22 mouse cellular contexts compared by ENCODE assay signal in the genomic region with DNA sequence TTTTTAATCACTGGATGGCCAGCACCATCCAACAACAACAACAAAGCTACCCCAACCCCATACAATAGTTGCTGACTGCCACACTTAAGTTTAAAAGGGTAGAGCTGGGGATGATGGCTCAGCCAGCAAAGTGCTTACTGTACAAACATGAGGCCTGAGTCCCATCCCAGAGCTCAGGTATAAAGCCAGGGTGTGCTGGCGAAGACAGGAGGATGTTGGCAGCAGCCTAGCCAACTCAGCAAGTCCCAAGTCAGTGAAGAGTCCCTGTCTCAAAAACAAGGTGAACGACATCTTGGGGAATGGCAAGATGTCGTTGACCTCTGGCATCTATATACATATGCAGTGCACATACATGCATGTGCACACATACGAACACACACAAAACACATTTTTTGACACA. TPM values are rescaled to one million over a fixed set of nuclear protein-coding genes. Genes with fewer than 3 reads are reported as not detected.
A peak's percentile ranks its signal among the peaks of the same experiment; 100 is the strongest.
DNase-seq lines count a peak whose midpoint lies in the region; ATAC-seq and TF ChIP-seq lines count a peak whose summit lies in the region.
"Had no signal": no experiment of that assay in that cellular context is flagged by ENCODE, and none has a peak within 500 bp of the region (broad histone marks: within the 10 kb centered on the region; RNA-seq: fewer than 3 reads in every experiment).

No protein-coding gene starts in this region.

- DNase-seq in kidney, adult 2 months, result peak; percentile 58
- no peak for DNase-seq in kidney, postnatal 36 days
- no peak for DNase-seq in kidney, postnatal 0 days (ENCODE audit: low spot score)
- no peak for DNase-seq in right cerebral cortex, postnatal 14 days
- DNase-seq: adrenal gland, adult 8-10 months; adrenal gland, postnatal 25 days; cerebellum, adult 18-20 months; cerebellum, postnatal 14 days; gastrocnemius, postnatal 25 days; heart, adult 18-20 months; heart, postnatal 4 days had no signal

- H3K4me3 ChIP-seq in kidney, adult 2 months (ENCODE audit: insufficient read depth, low read depth, low read length), result no peak overlapping the region
- no peak overlapping the region for H3K4me3 ChIP-seq in kidney, postnatal 0 days (replicated peaks; ENCODE audit: low read depth, low read length)
- H3K4me3 ChIP-seq in kidney, embryonic 16.5 days (ENCODE audit: low read length), result no peak overlapping the region
- no peak overlapping the region for H3K4me3 ChIP-seq in bone marrow macrophage, adult 2 months (ENCODE audit: insufficient read depth, low read length)
- H3K4me3 ChIP-seq: forebrain, embryonic 10.5 days; forebrain, embryonic 13.5 days; heart, embryonic 13.5 days had no signal

- H3K27me3 ChIP-seq in kidney, adult 2 months (replicated peaks; ENCODE audit: control insufficient read depth, insufficient read depth, low read length), result no peaks in the 10 kb centered on the region
- H3K27me3 ChIP-seq in kidney, postnatal 0 days (ENCODE audit: insufficient read depth, low read length), result no peaks in the 10 kb centered on the region
- no peaks in the 10 kb centered on the region for H3K27me3 ChIP-seq in kidney, embryonic 16.5 days (ENCODE audit: insufficient read depth, low read length)
- H3K27me3 ChIP-seq: forebrain, embryonic 13.5 days; heart, embryonic 13.5 days had no signal

- no peak for TF ChIP-seq CTCF in kidney, adult 2 months (conservative IDR thresholded peaks at IDR 0.05; ENCODE audit: insufficient read depth, insufficient read length, low read depth, low read length)
- no peak for TF ChIP-seq CTCF in kidney, postnatal 0 days (IDR thresholded peaks at IDR 0.05; ENCODE audit: low read depth)
- TF ChIP-seq CTCF in bone marrow macrophage, adult 2 months (IDR thresholded peaks at IDR 0.05; ENCODE audit: low read depth, low read length), result no peak

- no peaks in the 10 kb centered on the region for H3K9me3 ChIP-seq in kidney, postnatal 0 days (replicated peaks; ENCODE audit: low read length)
- H3K9me3 ChIP-seq in kidney, embryonic 16.5 days (ENCODE audit: low read length), result peaks cover 6% of the 10 kb centered on the region; the same call in 1 of the 2 replicates

- WGBS in kidney, adult 2 months, result 78% methylated on average over 4 of the region's 4 CpGs
- WGBS in kidney, postnatal 0 days, result 91% methylated on average over 4 of the region's 4 CpGs
- 94% methylated on average over 4 of the region's 4 CpGs for WGBS in kidney, embryonic 16.5 days

- no peak for TF ChIP-seq POLR2A in kidney, adult 2 months (IDR thresholded peaks at IDR 0.05; ENCODE audit: low read depth, low read length)
- TF ChIP-seq POLR2A in bone marrow macrophage, adult 2 months (IDR thresholded peaks at IDR 0.05; ENCODE audit: borderline replicate concordance, low read depth, low read length), result no peak

- H3K36me3 ChIP-seq in kidney, adult 2 months (ENCODE audit: control insufficient read depth, insufficient read depth, low read length), result peaks cover 2% of the 10 kb centered on the region; the same call in 1 of the 2 replicates
- H3K36me3 ChIP-seq in kidney, postnatal 0 days (ENCODE audit: insufficient read depth, low read length), result no peaks in the 10 kb centered on the region
- peaks cover 6% of the 10 kb centered on the region for H3K36me3 ChIP-seq in kidney, embryonic 16.5 days (ENCODE audit: insufficient read depth, low read length)
- H3K36me3 ChIP-seq: forebrain, embryonic 10.5 days had no signal

- peaks cover 66% of the 10 kb centered on the region for H3K4me1 ChIP-seq in kidney, adult 2 months (ENCODE audit: control insufficient read depth, insufficient read depth, low read length)
- H3K4me1 ChIP-seq in kidney, postnatal 0 days (replicated peaks; ENCODE audit: insufficient read depth, low read length), result peaks cover 33% of the 10 kb centered on the region
- H3K4me1 ChIP-seq in kidney, embryonic 16.5 days (ENCODE audit: insufficient read depth, low read length), result peaks cover 48% of the 10 kb centered on the region
- peaks cover 78% of the 10 kb centered on the region for H3K4me1 ChIP-seq in bone marrow macrophage, adult 2 months (ENCODE audit: control insufficient read depth, insufficient read depth, low read length)
- H3K4me1 ChIP-seq: forebrain, embryonic 13.5 days had no signal

- H3K27ac ChIP-seq in kidney, adult 2 months (ENCODE audit: insufficient read depth, low read depth, low read length), result peak overlapping the region; percentile 53
- peak overlapping the region; percentile 8; the same call in 1 of the 2 replicates for H3K27ac ChIP-seq in kidney, postnatal 0 days
- H3K27ac ChIP-seq in kidney, embryonic 16.5 days (ENCODE audit: low read length), result no peak overlapping the region
- peak overlapping the region; percentile 85 for H3K27ac ChIP-seq in bone marrow macrophage, adult 2 months (ENCODE audit: insufficient read depth, low read depth, low read length)
- H3K27ac ChIP-seq: forebrain, embryonic 10.5 days; forebrain, embryonic 13.5 days; hindbrain, embryonic 14.5 days; hindbrain, postnatal 0 days had no signal

- ATAC-seq in kidney, postnatal 0 days (replicated peaks; ENCODE audit: low FRiP score, low read depth), result no peak
- no peak for ATAC-seq in kidney, embryonic 16.5 days (ENCODE audit: low FRiP score, low TSS enrichment)
- ATAC-seq: activated CD4-positive, CD25-positive, alpha-beta regulatory T cell, adult 4 months; CD4-positive, CD25-positive, alpha-beta regulatory T cell, adult 4 months; forebrain, embryonic 13.5 days; forebrain, embryonic 16.5 days; hindbrain, postnatal 0 days; inflammation-experienced regulatory T-cells, adult 6 months had no signal

- no peak overlapping the region for H3K9ac ChIP-seq in kidney, postnatal 0 days (ENCODE audit: low read depth, low read length)
- no peak overlapping the region for H3K9ac ChIP-seq in kidney, embryonic 16.5 days (replicated peaks; ENCODE audit: low read length)
- H3K9ac ChIP-seq: forebrain, embryonic 13.5 days; heart, embryonic 13.5 days; hindbrain, embryonic 14.5 days had no signal

- no peak overlapping the region for H3K4me2 ChIP-seq in kidney, postnatal 0 days (ENCODE audit: low read length)
- H3K4me2 ChIP-seq in kidney, embryonic 16.5 days (replicated peaks; ENCODE audit: low read depth, low read length), result no peak overlapping the region
- H3K4me2 ChIP-seq: forebrain, embryonic 13.5 days; heart, embryonic 13.5 days; hindbrain, embryonic 14.5 days had no signal

RNA-seq across cellular contexts. Expression of a gene that starts 15.9 kb away (rescaled TPM):
- 74.5 and 76.5 TPM in 2 replicates for polyA plus RNA-seq in kidney, adult 2 months (2012; rRNA removed)
- polyA plus RNA-seq in kidney, postnatal 0 days (2015; fragmentation: Nextera tagmentation; extraction: Ambion mirVana), result 44.3 and 48.0 TPM in 2 replicates
- polyA plus RNA-seq in kidney, embryonic 16.5 days (2015; fragmentation: Nextera tagmentation; extraction: Ambion mirVana), result 30.6 and 37.3 TPM in 2 replicates
- 12.2 and 12.5 TPM in 2 replicates for polyA plus RNA-seq in bone marrow macrophage, adult 2 months (2012; ENCODE audit: insufficient read depth, insufficient read length, missing spikeins)

RNA-seq across cellular contexts. Expression of a gene that starts 34.7 kb away (rescaled TPM):
- polyA plus RNA-seq in kidney, adult 2 months (2012; rRNA removed), result 111 and 118 TPM in 2 replicates
- 111 and 115 TPM in 2 replicates for polyA plus RNA-seq in kidney, postnatal 0 days (2015; fragmentation: Nextera tagmentation; extraction: Ambion mirVana)
- 125 and 132 TPM in 2 replicates for polyA plus RNA-seq in kidney, embryonic 16.5 days (2015; fragmentation: Nextera tagmentation; extraction: Ambion mirVana)
- 45.1 and 48.0 TPM in 2 replicates for polyA plus RNA-seq in bone marrow macrophage, adult 2 months (2012; ENCODE audit: insufficient read depth, insufficient read length, missing spikeins)
